Mouse (Mus musculus) myocyte (in vitro differentiated cells): ENCODE data around the gene Olfr676. TPM values are rescaled to one million over a fixed set of nuclear protein-coding genes. Genes with fewer than 3 reads are reported as not detected.

Source experiments
- H3K27me3 ChIP-seq: one replicate; pipeline ENCODE4 v1.6.1; 2011; ENCODE audit not compliant: control insufficient read depth, insufficient read depth, insufficient read length
- H3K36me3 ChIP-seq: one replicate; pipeline ENCODE4 v1.6.1; 2011; ENCODE audit not compliant: control insufficient read depth, insufficient read depth
- H3K4me2 ChIP-seq: one replicate; pipeline ENCODE4 v1.6.1; 2011; ENCODE audit warnings: low read depth, control low read depth
- H3K4me3 ChIP-seq: one replicate; pipeline ENCODE4 v1.5.1; 2011; ENCODE audit warnings: mild to moderate bottlenecking, control low read depth, moderate library complexity
- H3K79me2 ChIP-seq: one replicate; pipeline ENCODE4 v1.6.1; 2011; ENCODE audit not compliant: control insufficient read depth, insufficient read depth
- H3ac ChIP-seq: one replicate; pipeline ENCODE4 v1.6.1; 2011; ENCODE audit not compliant: control insufficient read depth, insufficient read length
- CEBPB ChIP-seq: IDR thresholded peaks from 2 replicates; pipeline ENCODE4 v1.6.1; 2011; ENCODE audit warnings: mild to moderate bottlenecking, moderate library complexity; ENCODE audit not compliant: poor library complexity, insufficient read depth, severe bottlenecking
- E2F4 ChIP-seq: IDR thresholded peaks from one replicate; pipeline ENCODE4 v1.6.1; 2011; ENCODE audit warnings: mild to moderate bottlenecking, control low read depth, moderate library complexity; ENCODE audit not compliant: insufficient read depth
- MAX ChIP-seq: IDR thresholded peaks from one replicate; pipeline ENCODE4 v1.6.1; 2011; ENCODE audit warnings: low read depth, mild to moderate bottlenecking, control low read depth
- MYOD1 ChIP-seq, 3 experiments: IDR thresholded peaks; one replicate each; pipeline ENCODE4 v1.6.1; 2011; ENCODE audit warnings: control low read depth in 2 of 3, low read depth in 2 of 3, mild to moderate bottlenecking in 2 of 3, moderate library complexity in 1 of 3; ENCODE audit not compliant: insufficient read length in 2 of 3, control insufficient read depth in 1 of 3
- MYOG ChIP-seq, 3 experiments: IDR thresholded peaks; one replicate each; pipeline ENCODE4 v1.6.1; 2011; ENCODE audit warnings: control low read depth in 2 of 3, low read depth in 2 of 3, mild to moderate bottlenecking in 2 of 3; ENCODE audit not compliant: insufficient read length in 2 of 3, control insufficient read depth in 1 of 3, insufficient read depth in 1 of 3
- POLR2A ChIP-seq: IDR thresholded peaks from one replicate; pipeline ENCODE4 v1.6.1; 2011; ENCODE audit warnings: low read depth, mild to moderate bottlenecking, control low read depth, moderate library complexity; ENCODE audit not compliant: insufficient read length
- POLR2AphosphoS2 ChIP-seq: IDR thresholded peaks from one replicate; pipeline ENCODE4 v1.6.1; 2011; ENCODE audit warnings: low read depth, control low read depth; ENCODE audit not compliant: insufficient read length
- TCF12 ChIP-seq: IDR thresholded peaks from one replicate; pipeline ENCODE4 v1.6.1; 2011; ENCODE audit warnings: mild to moderate bottlenecking, control low read depth; ENCODE audit not compliant: poor library complexity, insufficient read depth, severe bottlenecking
- polyA plus RNA-seq: library from polyadenylated mRNA; unstranded; fragments of >200 nt; fragmentation: generic; extraction: Trizol; gene quantifications from one replicate; pipeline ENCODE4 v1.2.1, GENCODE M21; 2012; ENCODE audit warnings: missing spikeins

Olfr676 gene
- polyA plus RNA-seq, 1 experiment: not detected

DNA sequence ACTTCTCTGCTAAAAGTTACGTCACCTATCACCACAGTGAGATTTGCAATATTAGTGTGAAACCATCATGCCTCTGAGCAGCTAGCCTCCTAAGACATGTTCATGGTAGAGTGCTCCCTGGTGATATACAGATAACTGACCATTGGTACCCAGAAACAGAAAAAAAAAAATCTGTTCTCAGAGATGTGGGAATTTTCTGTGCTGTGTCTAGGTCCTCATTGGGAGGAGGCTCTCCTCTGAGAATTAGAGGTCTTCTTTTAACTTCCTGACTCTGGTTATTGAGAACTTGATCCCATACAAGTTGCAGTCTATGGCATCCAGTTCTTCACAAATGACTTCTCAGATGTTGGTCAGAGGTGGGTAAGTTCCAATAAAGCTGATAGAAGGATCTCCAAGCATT lies 31.7 kb downstream of the Olfr676 start, which contains the start of gene Olfr678:
Gene Olfr678, plus strand, starts transcription at position 301 of the 400 bp plus-strand sequence.
- TF ChIP-seq POLR2AphosphoS2 (no peak), E2F4 (no peak), MYOD1 (IDR thresholded peaks at IDR 0.05; ENCODE audit: control insufficient read depth in 1 of 3, insufficient read length in 2 of 3, low read depth in 2 of 3) (no peak), TCF12 (no peak), MAX (no peak)
- no peak within 1 kb of the TSS for H3ac ChIP-seq
- H3K4me3 ChIP-seq: no peak within 1 kb of the TSS
- H3K27me3 ChIP-seq: no peaks in the 10 kb centered on the region
- H3K36me3 ChIP-seq: no peaks in the 10 kb centered on the region
- no peaks in the 10 kb centered on the region for H3K79me2 ChIP-seq
- H3K4me2 ChIP-seq: no peak within 1 kb of the TSS

DNA sequence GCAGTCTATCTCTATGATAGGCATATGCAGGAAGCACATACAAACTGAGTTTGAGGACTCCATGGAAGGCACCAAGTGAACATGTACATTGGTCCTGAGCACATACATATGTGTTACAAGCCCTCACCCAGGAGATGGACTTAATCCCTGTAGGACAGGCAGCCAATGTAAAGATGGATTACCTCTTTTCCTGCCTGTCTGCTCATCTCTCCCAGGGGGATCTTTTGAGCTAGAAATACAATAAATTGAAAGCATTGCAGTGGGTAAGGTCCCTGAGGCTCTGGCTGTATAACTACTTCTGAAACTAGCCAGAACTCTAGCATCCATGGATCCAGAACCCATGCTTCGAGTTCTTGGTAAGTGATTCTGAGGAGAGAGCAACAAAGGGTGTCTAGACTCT lies 48.4 kb downstream of the Olfr676 start, which contains the start of gene Olfr679:
Gene Olfr679, plus strand, starts transcription at position 301 of the 400 bp plus-strand sequence.
- Histone ChIP-seq H3K27me3 (no peaks in the 10 kb centered on the region), H3K79me2 (no peaks in the 10 kb centered on the region)

More for the DNA sequence above, 48.4 kb downstream of the Olfr676 start, which contains the start of gene Olfr679:
- H3K36me3 ChIP-seq: no peaks in the 10 kb centered on the region
- H3K4me3 ChIP-seq: no peak within 1 kb of the TSS
- no peak within 1 kb of the TSS for H3K4me2 ChIP-seq
- no peak within 1 kb of the TSS for H3ac ChIP-seq
- TF ChIP-seq CEBPB: no peak
- no peak for TF ChIP-seq E2F4
- TF ChIP-seq POLR2AphosphoS2: no peak
- TF ChIP-seq POLR2A: no peak
- TF ChIP-seq MYOG (IDR thresholded peaks at IDR 0.05; ENCODE audit: control insufficient read depth in 1 of 3, insufficient read depth in 1 of 3, insufficient read length in 2 of 3, low read depth in 2 of 3): no peak
- TF ChIP-seq MAX: no peak

Other genes with a start within 250 kb of the Olfr676 start
- 0.20 TPM for gene Usp17lb, start 190.1 kb upstream of the Olfr676 start, polyA plus RNA-seq
- gene Usp17la, start 175.7 kb upstream of the Olfr676 start, polyA plus RNA-seq: 5.3 TPM
- gene Olfr665, start 154.7 kb upstream of the Olfr676 start, polyA plus RNA-seq: not detected
- gene Olfr666, start 136.7 kb upstream of the Olfr676 start, polyA plus RNA-seq: not detected
- not detected for gene Olfr667, start 111.2 kb upstream of the Olfr676 start, polyA plus RNA-seq
- not detected for gene Olfr668, start 104.6 kb upstream of the Olfr676 start, polyA plus RNA-seq
- not detected for gene Olfr669, start 98.5 kb upstream of the Olfr676 start, polyA plus RNA-seq
- gene Olfr670, start 70.1 kb upstream of the Olfr676 start, polyA plus RNA-seq: not detected
- not detected for gene Olfr671, start 53.6 kb upstream of the Olfr676 start, polyA plus RNA-seq
- gene Olfr672, start 30.7 kb upstream of the Olfr676 start, polyA plus RNA-seq: not detected
- not detected for gene Olfr675, start 4.2 kb upstream of the Olfr676 start, polyA plus RNA-seq
- not detected for gene Olfr677, start 18.7 kb downstream of the Olfr676 start, polyA plus RNA-seq
- gene Olfr678, start 31.8 kb downstream of the Olfr676 start, polyA plus RNA-seq: not detected
- gene Olfr679, start 48.5 kb downstream of the Olfr676 start, polyA plus RNA-seq: not detected
- not detected for gene Olfr680-ps1, start 60.1 kb downstream of the Olfr676 start, polyA plus RNA-seq
- not detected for gene Olfr681, start 84.1 kb downstream of the Olfr676 start, polyA plus RNA-seq
- not detected for gene Olfr683, start 114.3 kb downstream of the Olfr676 start, polyA plus RNA-seq
- not detected for gene Olfr684, start 131.0 kb downstream of the Olfr676 start, polyA plus RNA-seq
- gene Olfr685, start 153.3 kb downstream of the Olfr676 start, polyA plus RNA-seq: not detected
- not detected for gene Olfr686, start 174.8 kb downstream of the Olfr676 start, polyA plus RNA-seq